In the genomic region with DNA sequence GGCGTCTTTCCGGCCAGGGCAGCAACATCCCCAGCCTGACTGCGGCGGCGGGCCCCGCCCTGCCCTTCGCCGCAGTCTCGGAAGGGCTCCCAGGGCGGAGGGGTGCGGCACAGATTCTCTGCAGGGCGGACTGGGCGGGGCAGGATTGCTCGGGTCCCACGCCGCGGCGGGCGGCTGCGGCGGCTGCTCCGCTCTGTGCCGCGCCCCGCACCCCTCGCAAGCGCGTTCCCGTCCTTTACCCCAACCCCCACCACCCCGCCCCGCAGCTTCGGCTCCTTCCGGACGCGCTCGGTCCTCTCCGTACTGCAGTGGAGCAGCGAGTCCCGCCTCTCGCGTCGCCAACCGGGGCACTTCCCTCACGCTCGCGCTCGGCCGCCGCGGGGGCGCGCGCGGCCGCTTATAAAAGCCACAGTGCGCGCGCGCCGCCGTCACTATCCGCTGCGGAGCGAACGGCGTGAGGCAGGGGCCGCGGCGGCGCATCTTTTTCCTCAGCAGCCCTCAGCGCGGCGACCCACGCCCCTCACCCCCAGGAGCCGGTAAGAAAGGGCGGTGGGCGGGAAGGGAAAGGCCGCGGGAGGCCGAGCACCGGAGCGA, we compare ENCODE assay signal across 8 mouse cellular contexts. TPM values are rescaled to one million over a fixed set of nuclear protein-coding genes. Genes with fewer than 3 reads are reported as not detected.
DNase-seq lines count a peak whose midpoint lies in the region; ATAC-seq and TF ChIP-seq lines count a peak whose summit lies in the region.

A gene (plus strand): TSS at position 311 of the 594 bp plus-strand sequence.

- H3K9ac ChIP-seq in forebrain, embryonic 13.5 days, result peak within 1 kb of the TSS; percentile 100
- peak within 1 kb of the TSS; percentile 92 for H3K9ac ChIP-seq in liver, postnatal 0 days (replicated peaks)
- H3K9ac ChIP-seq in neural tube, embryonic 14.5 days (replicated peaks; ENCODE audit: low read depth, low read length), result peak within 1 kb of the TSS; percentile 100

- H3K4me3 ChIP-seq in E14TG2a.4 (replicated peaks; ENCODE audit: low read length), result peak within 1 kb of the TSS; percentile 93
- H3K4me3 ChIP-seq in forebrain, embryonic 13.5 days, result peak within 1 kb of the TSS; percentile 93
- H3K4me3 ChIP-seq in liver, postnatal 0 days (ENCODE audit: low read depth, low read length), result peak within 1 kb of the TSS; percentile 78
- H3K4me3 ChIP-seq in neural tube, embryonic 14.5 days (ENCODE audit: low read depth, low read length), result peak within 1 kb of the TSS; percentile 91

- no peak for TF ChIP-seq EP300 in liver, postnatal 0 days (IDR thresholded peaks at IDR 0.05; ENCODE audit: low read depth)

- peaks cover 76% of the 10 kb centered on the region for H3K4me1 ChIP-seq in E14TG2a.4 (replicated peaks; ENCODE audit: low read depth, low read length)
- peaks cover 61% of the 10 kb centered on the region for H3K4me1 ChIP-seq in forebrain, embryonic 13.5 days
- peaks cover 14% of the 10 kb centered on the region for H3K4me1 ChIP-seq in liver, postnatal 0 days (ENCODE audit: insufficient read depth)
- H3K4me1 ChIP-seq in neural tube, embryonic 14.5 days (ENCODE audit: control insufficient read depth, insufficient read depth, low read length), result peaks cover 42% of the 10 kb centered on the region

- no peaks in the 10 kb centered on the region for H3K9me3 ChIP-seq in E14TG2a.4 (ENCODE audit: low read length)
- no peaks in the 10 kb centered on the region for H3K9me3 ChIP-seq in forebrain, embryonic 13.5 days (replicated peaks)
- H3K9me3 ChIP-seq in liver, postnatal 0 days (ENCODE audit: low read length), result no peaks in the 10 kb centered on the region
- no peaks in the 10 kb centered on the region for H3K9me3 ChIP-seq in neural tube, embryonic 14.5 days (ENCODE audit: control insufficient read depth, low read length)

- intact Hi-C loops in heart, postnatal 10 days (cut with DNase I), result no loop called here

- peak within 1 kb of the TSS; percentile 65 for H3K4me2 ChIP-seq in forebrain, embryonic 13.5 days
- peak within 1 kb of the TSS; percentile 77 for H3K4me2 ChIP-seq in liver, postnatal 0 days (ENCODE audit: low read depth, low read length)
- H3K4me2 ChIP-seq in neural tube, embryonic 14.5 days (ENCODE audit: low read depth, low read length), result peak within 1 kb of the TSS; percentile 79

- DNase-seq in c-Kit-positive CD71-positive TER-119-positive erythroid progenitor cells, embryonic 14.5 days (ENCODE audit: low spot score), result peak; percentile 57
- DNase-seq in heart, postnatal 10 days, result peak; percentile 98 to 99
- DNase-seq in large intestine, adult 2 months (ENCODE audit: low read depth, low spot score), result peak; percentile 74
- peak; percentile 94 for DNase-seq in liver, postnatal 0 days
- peak; percentile 99 for DNase-seq in testis, postnatal 10 days (ENCODE audit: low spot score)

- under 1% methylated on average over 80 of the region's 82 CpGs for WGBS in forebrain, embryonic 13.5 days
- under 1% methylated on average over 76 of the region's 82 CpGs for WGBS in large intestine, adult 2 months
- WGBS in liver, postnatal 0 days (ENCODE audit: insufficient replicate concordance), result under 1% methylated on average over 73 of the region's 82 CpGs
- under 1% methylated on average over 74 of the region's 82 CpGs for WGBS in neural tube, embryonic 14.5 days

- ATAC-seq in forebrain, embryonic 13.5 days, result peak; percentile 98
- ATAC-seq in liver, postnatal 0 days, result peak; percentile 97
- peak; percentile 99 for ATAC-seq in neural tube, embryonic 14.5 days (ENCODE audit: low read depth)

- no peaks in the 10 kb centered on the region for H3K27me3 ChIP-seq in E14TG2a.4 (ENCODE audit: insufficient read depth, low read length)
- no peaks in the 10 kb centered on the region for H3K27me3 ChIP-seq in forebrain, embryonic 13.5 days
- peaks cover 9% of the 10 kb centered on the region for H3K27me3 ChIP-seq in liver, postnatal 0 days (ENCODE audit: insufficient read depth, low read length)
- H3K27me3 ChIP-seq in neural tube, embryonic 14.5 days (ENCODE audit: control insufficient read depth, insufficient read depth, low read length), result no peaks in the 10 kb centered on the region

- peak within 1 kb of the TSS; percentile 93 for H3K27ac ChIP-seq in forebrain, embryonic 13.5 days
- peak within 1 kb of the TSS; percentile 81 for H3K27ac ChIP-seq in liver, postnatal 0 days (ENCODE audit: low read depth)
- H3K27ac ChIP-seq in neural tube, embryonic 14.5 days (ENCODE audit: low read depth, low read length), result peak within 1 kb of the TSS; percentile 98

- TF ChIP-seq CTCF in E14TG2a.4 (conservative IDR thresholded peaks at IDR 0.05; ENCODE audit: low read length), result no peak
- TF ChIP-seq CTCF in liver, postnatal 0 days (IDR thresholded peaks at IDR 0.05; ENCODE audit: low read depth), result no peak

- H3K36me3 ChIP-seq in E14TG2a.4 (ENCODE audit: insufficient read depth, low read length), result peaks cover 35% of the 10 kb centered on the region
- H3K36me3 ChIP-seq in forebrain, embryonic 13.5 days (ENCODE audit: poor library complexity, severe bottlenecking), result peaks cover 24% of the 10 kb centered on the region
- H3K36me3 ChIP-seq in liver, postnatal 0 days (replicated peaks; ENCODE audit: insufficient read depth, low read length), result no peaks in the 10 kb centered on the region
- peaks cover 4% of the 10 kb centered on the region; the same call in 1 of the 2 replicates for H3K36me3 ChIP-seq in neural tube, embryonic 14.5 days (ENCODE audit: control insufficient read depth, insufficient read depth, low read length)

RNA-seq across cellular contexts. Expression of the gene that starts here (rescaled TPM):
- 157 and 178 TPM in 2 replicates for polyA plus RNA-seq in forebrain, embryonic 13.5 days (2015; fragmentation: Nextera tagmentation; extraction: Ambion mirVana)
- 100 to 1,000 TPM; 334 to 351 TPM for total RNA-seq in heart, postnatal 10 days (2021)
- 155 and 204 TPM in 2 replicates for polyA plus RNA-seq in large intestine, adult 2 months (2012; rRNA removed)
- 14.9 and 17.2 TPM in 2 replicates for polyA plus RNA-seq in liver, postnatal 0 days (2015; fragmentation: Nextera tagmentation; extraction: Ambion mirVana)
- 381 and 422 TPM in 2 replicates for polyA plus RNA-seq in neural tube, embryonic 14.5 days (2014; fragmentation: Nextera tagmentation; extraction: Ambion mirVana)

Comparison
In these comparisons a context has a peak if more than half of its experiments do, and no peak if none do; other contexts are left out.
1. Peak in every context shown above with its lines: DNase-seq, ATAC-seq, H3K4me3 ChIP-seq and H3K27ac ChIP-seq.